Mouse (Mus musculus) embryonic fibroblast, embryonic 13.5 days (primary cell): ENCODE measurements around the gene Cnst.

Experiments used
- CTCF ChIP-seq: IDR thresholded peaks from 2 replicates; pipeline ENCODE4 v1.5.1; 2011; ENCODE audit warnings: mild to moderate bottlenecking, control low read depth, low read length, moderate library complexity, borderline replicate concordance; ENCODE audit not compliant: insufficient read depth
- POLR2A ChIP-seq: IDR thresholded peaks from 2 replicates; pipeline ENCODE4 v1.6.1; 2011; ENCODE audit warnings: low read depth, mild to moderate bottlenecking, control low read depth, low read length, moderate library complexity

- no peak for TF ChIP-seq CTCF
- TF ChIP-seq POLR2A, result no peak
These were observed 82.4 kb downstream of the Cnst start for GRCm38 (mm10) chr1:179628438-179629106.
